Mouse (Mus musculus): ENCODE data around the gene Stard3nl. TPM values are rescaled to one million over a fixed set of nuclear protein-coding genes. Genes with fewer than 3 reads are reported as not detected.

Gene Stard3nl
- polyA plus RNA-seq, 1 experiment from 2014 or later, result 102 TPM

- no peak overlapping the region for H3K9ac ChIP-seq (ENCODE audit: low read length)
- no peaks in the 10 kb centered on the region for H3K9me3 ChIP-seq (ENCODE audit: control insufficient read depth, low read length)
- ATAC-seq (ENCODE audit: low read depth), result no peak
- H3K27ac ChIP-seq (ENCODE audit: low read length), result no peak overlapping the region
- 63% methylated on average over 2 of the region's 2 CpGs for WGBS
- H3K4me2 ChIP-seq (ENCODE audit: low read depth, low read length), result no peak overlapping the region
- no peaks in the 10 kb centered on the region for H3K36me3 ChIP-seq (ENCODE audit: control insufficient read depth, insufficient read depth, low read length)
- H3K4me1 ChIP-seq (replicated peaks; ENCODE audit: control insufficient read depth, insufficient read depth, low read length), result no peaks in the 10 kb centered on the region
- no peak overlapping the region for H3K4me3 ChIP-seq (ENCODE audit: low read length)
- H3K27me3 ChIP-seq (ENCODE audit: control insufficient read depth, insufficient read depth, low read depth, low read length), result no peaks in the 10 kb centered on the region
Observed at GRCm38 (mm10) chr13:19412334-19412939, 16.8 kb upstream of the Stard3nl start.

DNA sequence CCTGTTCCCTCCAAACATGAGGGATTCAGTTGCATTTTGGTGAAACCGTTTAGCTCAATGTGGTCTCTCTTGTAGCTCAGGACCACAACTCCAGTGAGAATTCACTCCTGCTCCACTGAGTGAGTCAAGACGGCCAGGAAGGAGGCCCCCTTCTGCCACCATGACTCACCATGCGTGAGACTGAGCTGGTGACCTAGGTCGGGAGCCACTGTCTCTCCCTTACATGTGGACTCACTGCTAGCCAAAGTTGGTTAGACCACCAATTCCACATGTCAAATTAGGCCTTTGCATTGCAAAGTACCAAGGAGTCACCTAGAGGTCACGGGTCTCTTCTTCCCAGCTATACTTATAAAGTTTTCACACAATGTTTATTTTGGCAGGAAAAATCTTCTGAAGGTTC lies 16.3 kb upstream of the Stard3nl start:
- Histone ChIP-seq H3K36me3 (ENCODE audit: control insufficient read depth, insufficient read depth, low read length) (no peaks in the 10 kb centered on the region), H3K4me2 (ENCODE audit: low read depth, low read length) (no peak overlapping the region), H3K27me3 (ENCODE audit: control insufficient read depth, insufficient read depth, low read depth, low read length) (no peaks in the 10 kb centered on the region), H3K4me3 (ENCODE audit: low read length) (no peak overlapping the region), H3K9me3 (ENCODE audit: control insufficient read depth, low read length) (no peaks in the 10 kb centered on the region), H3K9ac (ENCODE audit: low read length) (no peak overlapping the region), H3K4me1 (replicated peaks; ENCODE audit: control insufficient read depth, insufficient read depth, low read length) (no peaks in the 10 kb centered on the region), H3K27ac (ENCODE audit: low read length) (no peak overlapping the region)
- ATAC-seq (ENCODE audit: low read depth), result no peak
- WGBS, result 68% methylated on average over 5 of the region's 5 CpGs

- Histone ChIP-seq H3K27me3 (ENCODE audit: control insufficient read depth, insufficient read depth, low read depth, low read length) (no peaks in the 10 kb centered on the region), H3K9me3 (ENCODE audit: control insufficient read depth, low read length) (no peaks in the 10 kb centered on the region), H3K4me3 (ENCODE audit: low read length) (no peak overlapping the region), H3K4me2 (ENCODE audit: low read depth, low read length) (no peak overlapping the region), H3K36me3 (ENCODE audit: control insufficient read depth, insufficient read depth, low read length) (no peaks in the 10 kb centered on the region), H3K9ac (ENCODE audit: low read length) (no peak overlapping the region), H3K27ac (ENCODE audit: low read length) (no peak overlapping the region), H3K4me1 (replicated peaks; ENCODE audit: control insufficient read depth, insufficient read depth, low read length) (no peaks in the 10 kb centered on the region)
- ATAC-seq (ENCODE audit: low read depth), result no peak
- WGBS, result 31% methylated on average over 4 of the region's 4 CpGs
Observed at GRCm38 (mm10) chr13:19410694-19411093, 15.1 kb upstream of the Stard3nl start.

GRCm38 (mm10) chr13:19407953-19408352 lies 12.4 kb upstream of the Stard3nl start:
- 91% methylated on average over 2 of the region's 2 CpGs for WGBS
- Histone ChIP-seq H3K4me3 (ENCODE audit: low read length) (no peak overlapping the region), H3K27me3 (ENCODE audit: control insufficient read depth, insufficient read depth, low read depth, low read length) (no peaks in the 10 kb centered on the region), H3K4me1 (replicated peaks; ENCODE audit: control insufficient read depth, insufficient read depth, low read length) (no peaks in the 10 kb centered on the region), H3K4me2 (ENCODE audit: low read depth, low read length) (no peak overlapping the region), H3K36me3 (ENCODE audit: control insufficient read depth, insufficient read depth, low read length) (no peaks in the 10 kb centered on the region), H3K27ac (ENCODE audit: low read length) (no peak overlapping the region), H3K9ac (ENCODE audit: low read length) (no peak overlapping the region), H3K9me3 (ENCODE audit: control insufficient read depth, low read length) (no peaks in the 10 kb centered on the region)
- ATAC-seq (ENCODE audit: low read depth), result no peak

DNA sequence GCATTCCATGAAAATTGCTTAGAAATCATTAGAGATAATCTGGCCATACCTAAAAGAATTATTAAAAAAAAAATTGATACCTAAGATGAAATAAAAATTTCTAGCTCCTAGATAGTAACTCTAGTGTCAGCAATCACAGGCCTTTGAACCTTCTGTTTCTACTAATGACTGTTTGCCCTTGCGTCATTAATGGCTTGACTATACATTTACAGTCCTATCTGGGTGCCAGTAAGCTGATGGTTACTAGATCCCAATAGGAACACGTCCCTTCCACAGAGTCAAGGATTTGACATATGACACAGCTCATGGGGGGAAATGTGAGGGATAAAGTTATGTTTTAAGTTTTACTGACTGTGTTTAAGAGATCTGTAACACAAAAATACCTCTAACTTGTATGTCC lies 9.0 kb upstream of the Stard3nl start:
- H3K4me3 ChIP-seq (ENCODE audit: low read length), result no peak overlapping the region
- H3K27me3 ChIP-seq (ENCODE audit: control insufficient read depth, insufficient read depth, low read depth, low read length), result no peaks in the 10 kb centered on the region
- H3K27ac ChIP-seq (ENCODE audit: low read length), result no peak overlapping the region
- ATAC-seq (ENCODE audit: low read depth), result no peak
- H3K4me2 ChIP-seq (ENCODE audit: low read depth, low read length), result no peak overlapping the region
- H3K4me1 ChIP-seq (replicated peaks; ENCODE audit: control insufficient read depth, insufficient read depth, low read length), result no peaks in the 10 kb centered on the region
- H3K36me3 ChIP-seq (ENCODE audit: control insufficient read depth, insufficient read depth, low read length), result no peaks in the 10 kb centered on the region
- H3K9me3 ChIP-seq (ENCODE audit: control insufficient read depth, low read length), result no peaks in the 10 kb centered on the region
- H3K9ac ChIP-seq (ENCODE audit: low read length), result no peak overlapping the region
- WGBS, result 75% methylated on average over 2 of the region's 2 CpGs

DNA sequence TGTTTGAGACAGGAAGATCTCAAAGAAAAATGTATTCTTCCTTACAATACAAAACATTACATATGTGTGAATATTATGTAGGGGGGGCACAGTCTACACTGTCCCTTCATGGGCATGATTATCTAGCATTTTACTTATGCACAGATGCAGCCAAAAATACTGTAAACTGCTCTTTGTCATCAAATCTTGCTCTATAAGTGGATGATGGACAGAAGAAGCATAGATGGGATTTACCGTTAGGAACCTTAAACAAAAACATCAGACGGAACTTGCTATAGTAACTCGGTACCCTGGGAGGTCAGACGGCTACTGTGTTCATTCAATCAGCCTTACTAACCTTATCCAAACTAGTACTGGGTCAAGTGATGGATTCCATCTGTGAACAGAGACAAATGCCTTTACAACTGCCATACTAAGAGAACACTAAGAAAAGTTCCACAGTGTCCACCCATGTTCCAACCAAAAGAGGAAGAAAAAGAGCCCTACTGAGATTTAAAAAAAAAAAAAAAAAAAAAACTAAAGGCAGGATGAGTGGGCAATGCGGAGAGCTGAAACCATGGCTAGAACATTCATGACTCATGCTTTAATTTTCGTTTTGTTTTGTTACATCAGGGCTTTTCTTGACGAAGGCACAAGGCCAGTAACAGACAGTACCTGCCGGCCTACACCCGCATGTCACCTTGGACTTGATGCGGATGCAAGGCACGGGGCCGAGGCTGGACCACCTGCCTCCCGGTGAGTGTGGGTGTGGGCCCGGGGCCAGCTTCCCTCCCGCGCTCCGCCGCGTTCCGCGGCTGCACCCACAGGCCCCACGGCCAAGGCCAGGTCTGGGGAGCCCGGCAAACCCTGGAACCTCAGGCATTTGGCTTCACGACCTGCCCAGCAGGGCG lies 552 bp downstream of the Stard3nl start:
- peak overlapping the region; percentile 88 for H3K27ac ChIP-seq (ENCODE audit: low read length)
- H3K4me3 ChIP-seq (ENCODE audit: low read length), result peak overlapping the region; percentile 91
- no peak; the same call in 1 of the 2 replicates for ATAC-seq (ENCODE audit: low read depth)
- H3K9ac ChIP-seq (ENCODE audit: low read length), result peak overlapping the region; percentile 95
- no peaks in the 10 kb centered on the region; the same call in 1 of the 2 replicates for H3K36me3 ChIP-seq (ENCODE audit: control insufficient read depth, insufficient read depth, low read length)
- H3K4me1 ChIP-seq (replicated peaks; ENCODE audit: control insufficient read depth, insufficient read depth, low read length), result peaks cover 21% of the 10 kb centered on the region
- under 1% methylated on average over 25 of the region's 25 CpGs for WGBS
- H3K9me3 ChIP-seq (ENCODE audit: control insufficient read depth, low read length), result no peaks in the 10 kb centered on the region
- H3K27me3 ChIP-seq (ENCODE audit: control insufficient read depth, insufficient read depth, low read depth, low read length), result no peaks in the 10 kb centered on the region
- peak overlapping the region; percentile 65 for H3K4me2 ChIP-seq (ENCODE audit: low read depth, low read length)

GRCm38 (mm10) chr13:19394171-19394570 lies 1.4 kb downstream of the Stard3nl start:
- peak overlapping the region; percentile 9 for H3K27ac ChIP-seq (ENCODE audit: low read length)
- WGBS, result 3% methylated on average over 4 of the region's 4 CpGs
- peak overlapping the region; percentile 17 for H3K9ac ChIP-seq (ENCODE audit: low read length)
- H3K4me1 ChIP-seq (replicated peaks; ENCODE audit: control insufficient read depth, insufficient read depth, low read length), result peaks cover 27% of the 10 kb centered on the region
- no peaks in the 10 kb centered on the region for H3K27me3 ChIP-seq (ENCODE audit: control insufficient read depth, insufficient read depth, low read depth, low read length)
- H3K4me2 ChIP-seq (ENCODE audit: low read depth, low read length), result peak overlapping the region; percentile 56
- no peaks in the 10 kb centered on the region for H3K9me3 ChIP-seq (ENCODE audit: control insufficient read depth, low read length)
- no peaks in the 10 kb centered on the region; the same call in 1 of the 2 replicates for H3K36me3 ChIP-seq (ENCODE audit: control insufficient read depth, insufficient read depth, low read length)
- no peak for ATAC-seq (ENCODE audit: low read depth)
- H3K4me3 ChIP-seq (ENCODE audit: low read length), result peak overlapping the region; percentile 31

- Histone ChIP-seq H3K36me3 (ENCODE audit: control insufficient read depth, insufficient read depth, low read length) (no peaks in the 10 kb centered on the region; the same call in 1 of the 2 replicates), H3K4me2 (ENCODE audit: low read depth, low read length) (peak overlapping the region; percentile 56), H3K9me3 (ENCODE audit: control insufficient read depth, low read length) (no peaks in the 10 kb centered on the region), H3K27me3 (ENCODE audit: control insufficient read depth, insufficient read depth, low read depth, low read length) (no peaks in the 10 kb centered on the region), H3K4me3 (ENCODE audit: low read length) (peak overlapping the region; percentile 31; the same call in 1 of the 2 replicates), H3K4me1 (replicated peaks; ENCODE audit: control insufficient read depth, insufficient read depth, low read length) (peaks cover 28% of the 10 kb centered on the region), H3K9ac (ENCODE audit: low read length) (no peak overlapping the region), H3K27ac (ENCODE audit: low read length) (peak overlapping the region; percentile 9; the same call in 1 of the 2 replicates)
- 63% methylated on average over 2 of the region's 2 CpGs for WGBS
- ATAC-seq (ENCODE audit: low read depth), result no peak
Observed at GRCm38 (mm10) chr13:19393731-19394130, 1.9 kb downstream of the Stard3nl start.

DNA sequence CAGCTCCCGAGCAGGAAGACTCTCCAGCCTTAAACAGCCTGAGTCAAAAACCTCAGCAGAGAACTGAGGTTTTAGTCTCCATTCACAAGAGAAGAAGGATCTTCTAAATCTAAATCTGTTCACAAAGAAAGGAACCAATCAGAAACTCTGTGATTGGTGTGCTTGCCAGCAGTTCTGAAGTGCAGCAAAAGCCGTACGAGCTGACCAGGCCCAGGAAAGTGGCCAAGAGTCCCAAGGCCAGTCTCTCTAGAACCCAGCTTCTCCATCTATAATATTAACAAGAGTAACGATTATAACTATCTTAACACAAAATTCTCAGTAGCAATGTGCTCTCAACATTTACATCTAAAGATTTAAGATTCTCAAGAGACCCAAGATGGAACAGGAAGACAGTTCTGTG lies 4.0 kb downstream of the Stard3nl start:
- Histone ChIP-seq H3K4me1 (replicated peaks; ENCODE audit: control insufficient read depth, insufficient read depth, low read length) (peaks cover 28% of the 10 kb centered on the region), H3K4me2 (ENCODE audit: low read depth, low read length) (no peak overlapping the region), H3K9me3 (ENCODE audit: control insufficient read depth, low read length) (no peaks in the 10 kb centered on the region), H3K4me3 (ENCODE audit: low read length) (no peak overlapping the region), H3K9ac (ENCODE audit: low read length) (no peak overlapping the region), H3K36me3 (ENCODE audit: control insufficient read depth, insufficient read depth, low read length) (no peaks in the 10 kb centered on the region; the same call in 1 of the 2 replicates), H3K27me3 (ENCODE audit: control insufficient read depth, insufficient read depth, low read depth, low read length) (no peaks in the 10 kb centered on the region), H3K27ac (ENCODE audit: low read length) (no peak overlapping the region)
- WGBS, result 74% methylated on average over 4 of the region's 4 CpGs
- ATAC-seq (ENCODE audit: low read depth), result no peak
